Mouse (Mus musculus): ENCODE measurements around the gene Patz1. TPM values are rescaled to one million over a fixed set of nuclear protein-coding genes. Genes with fewer than 3 reads are reported as not detected.

Gene Patz1
- total RNA-seq, 2 experiments from 2014 or later = 41.5 to 46.9 TPM

DNA sequence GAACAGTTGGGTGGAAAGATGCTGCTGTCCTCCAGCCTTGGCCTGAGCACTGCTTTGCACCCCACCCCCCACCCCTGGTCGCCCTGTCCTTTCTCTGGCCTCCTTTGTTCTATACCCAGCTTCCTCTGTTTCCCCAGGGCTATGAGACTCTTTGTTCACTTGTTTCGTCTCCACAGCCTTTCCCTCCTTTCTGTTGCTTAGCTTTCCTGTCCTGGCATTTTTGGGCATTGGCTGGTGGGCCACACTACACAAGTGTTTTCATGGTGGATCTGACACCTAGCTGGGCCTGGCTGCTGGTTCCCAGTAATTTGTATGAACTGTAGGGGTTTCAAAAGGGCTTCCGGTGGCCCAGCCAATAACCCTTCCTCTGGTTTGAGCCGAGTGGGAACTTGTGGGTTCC, 4.7 kb downstream of the Patz1 start:
- intact Hi-C loops (cut with DNase I) = no loop called here
- peak overlapping the region; percentile 5; the same call in 1 of the 2 replicates for H3K4me3 ChIP-seq
- peak overlapping the region; percentile 100; the same call in 1 of the 2 replicates for H3K27ac ChIP-seq
- no peak for TF ChIP-seq CTCF (IDR thresholded peaks at IDR 0.05)
- DNase-seq (ENCODE audit: extremely low spot score in 1 of 2, low spot score in 2 of 2) = no peak

DNA sequence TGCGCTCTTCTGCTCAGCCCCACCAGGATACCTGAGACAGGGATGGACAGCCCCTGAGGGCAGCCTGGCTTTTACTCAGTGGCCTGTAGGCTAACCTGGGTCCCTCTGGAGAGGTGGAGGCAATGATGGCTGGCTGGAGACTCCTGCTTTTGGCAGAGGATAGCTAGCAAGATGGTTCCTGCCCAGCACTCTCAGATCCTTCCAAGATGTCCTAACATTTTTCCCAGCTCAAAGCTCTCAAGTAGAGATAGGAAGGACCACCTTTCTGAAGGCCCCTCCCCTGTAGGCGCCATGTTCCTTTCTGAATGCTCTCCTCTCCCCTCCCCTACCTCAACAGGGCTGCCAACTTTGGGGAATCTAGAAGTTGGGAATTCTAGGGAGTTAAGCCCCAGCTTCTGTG, 6.0 kb downstream of the Patz1 start:
- Histone ChIP-seq H3K27ac (no peak overlapping the region), H3K4me3 (no peak overlapping the region)
- intact Hi-C loops (cut with DNase I) = no loop called here

DNA sequence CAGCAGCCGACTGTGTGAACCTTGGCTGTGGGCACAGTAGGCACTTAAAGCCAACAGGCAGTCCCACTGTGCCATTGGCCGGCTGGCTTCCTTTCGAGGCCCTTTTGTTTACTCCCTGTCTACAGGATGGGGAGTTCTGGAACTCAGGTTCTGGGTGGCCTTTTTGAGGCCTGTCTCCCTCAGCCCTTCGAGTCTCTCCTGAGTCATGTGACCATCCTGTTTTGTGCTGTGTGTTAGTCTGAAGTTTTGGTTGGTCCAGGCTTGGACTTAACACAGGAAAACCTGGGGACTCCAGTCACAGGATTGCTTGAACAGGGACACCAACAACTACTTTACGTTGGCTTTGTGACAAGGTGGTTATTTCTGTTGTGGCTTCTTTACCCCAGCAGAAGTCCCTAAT, 7.4 kb downstream of the Patz1 start:
- no peak for TF ChIP-seq CTCF (IDR thresholded peaks at IDR 0.05)
- DNase-seq (ENCODE audit: extremely low spot score in 1 of 2, low spot score in 2 of 2) = no peak
- H3K4me3 ChIP-seq = no peak overlapping the region
- no peak overlapping the region for H3K27ac ChIP-seq
- intact Hi-C loops (cut with DNase I) = no loop called here

More for the DNA sequence above, 6.0 kb downstream of the Patz1 start:
- DNase-seq (ENCODE audit: extremely low spot score in 1 of 2, low spot score in 2 of 2) = no peak
- no peak for TF ChIP-seq CTCF (IDR thresholded peaks at IDR 0.05)

DNA sequence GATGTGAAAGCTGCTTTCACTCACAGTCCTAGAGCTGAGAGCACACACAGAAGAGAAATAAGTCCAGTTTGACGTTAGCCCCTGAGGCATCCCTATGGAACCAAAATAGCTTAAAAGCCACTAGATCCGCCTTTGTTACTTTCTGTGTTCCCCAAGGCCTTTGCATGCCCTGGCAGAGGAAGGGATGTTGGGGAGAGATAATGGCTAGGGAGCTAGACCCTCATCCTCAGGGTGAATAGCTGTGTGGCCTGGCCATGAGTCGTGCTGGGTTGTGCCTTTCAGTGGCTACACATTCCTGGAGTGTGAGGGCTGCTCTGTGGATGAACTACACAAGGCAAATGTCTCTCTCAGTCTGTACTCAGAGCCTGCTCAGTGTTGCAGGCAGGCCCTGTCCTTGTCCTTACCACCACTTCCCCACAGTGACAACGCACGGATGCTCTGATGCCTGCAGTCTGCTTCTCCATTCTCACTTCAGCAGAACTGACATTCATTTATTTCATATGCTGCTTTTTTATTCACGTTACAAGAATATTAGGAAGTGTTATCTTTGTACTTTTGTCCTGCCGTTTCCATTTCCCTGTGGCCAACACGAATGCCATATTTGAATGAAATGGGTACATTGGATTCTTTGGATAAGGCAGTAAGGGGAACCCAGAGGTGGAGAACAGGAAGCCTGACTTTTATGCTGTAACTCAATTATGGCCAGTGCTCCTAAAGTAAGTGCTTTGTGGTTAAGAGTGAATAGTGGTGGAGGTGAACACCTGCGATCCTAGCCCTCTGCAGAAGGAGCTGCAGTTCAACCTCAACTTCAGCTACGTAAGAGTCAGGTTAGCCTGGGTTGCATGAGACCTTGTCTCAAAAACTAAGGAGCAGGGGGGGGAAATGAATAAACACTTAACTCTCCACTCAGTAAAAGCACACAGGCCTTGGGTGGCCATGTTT, 9.5 kb downstream of the Patz1 start:
- Histone ChIP-seq H3K4me3 (no peak overlapping the region), H3K27ac (no peak overlapping the region)
- DNase-seq (ENCODE audit: extremely low spot score in 1 of 2, low spot score in 2 of 2) = no peak
- no peak for TF ChIP-seq CTCF (IDR thresholded peaks at IDR 0.05)
- intact Hi-C loops (cut with DNase I) = no loop called here

DNA sequence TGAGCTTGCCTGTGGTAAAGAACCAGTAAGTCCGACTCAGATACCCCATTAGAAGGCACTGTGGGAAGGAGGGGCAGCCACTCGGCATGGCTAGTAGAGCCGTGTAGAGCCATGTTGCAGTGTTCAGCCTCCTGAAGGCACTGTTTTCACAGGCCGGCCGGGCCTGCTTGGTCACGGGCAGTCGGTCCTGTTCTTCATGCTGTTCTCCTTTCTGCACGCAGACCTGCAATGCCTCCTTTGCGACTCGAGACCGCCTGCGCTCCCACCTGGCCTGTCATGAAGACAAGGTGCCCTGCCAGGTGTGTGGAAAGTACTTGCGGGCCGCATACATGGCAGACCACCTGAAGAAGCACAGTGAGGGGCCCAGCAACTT, 10.1 kb downstream of the Patz1 start:
- no peak for DNase-seq (ENCODE audit: extremely low spot score in 1 of 2, low spot score in 2 of 2)
- H3K4me3 ChIP-seq = no peak overlapping the region
- no peak for TF ChIP-seq CTCF (IDR thresholded peaks at IDR 0.05)
- intact Hi-C loops (cut with DNase I) = no loop called here
- H3K27ac ChIP-seq = no peak overlapping the region

DNA sequence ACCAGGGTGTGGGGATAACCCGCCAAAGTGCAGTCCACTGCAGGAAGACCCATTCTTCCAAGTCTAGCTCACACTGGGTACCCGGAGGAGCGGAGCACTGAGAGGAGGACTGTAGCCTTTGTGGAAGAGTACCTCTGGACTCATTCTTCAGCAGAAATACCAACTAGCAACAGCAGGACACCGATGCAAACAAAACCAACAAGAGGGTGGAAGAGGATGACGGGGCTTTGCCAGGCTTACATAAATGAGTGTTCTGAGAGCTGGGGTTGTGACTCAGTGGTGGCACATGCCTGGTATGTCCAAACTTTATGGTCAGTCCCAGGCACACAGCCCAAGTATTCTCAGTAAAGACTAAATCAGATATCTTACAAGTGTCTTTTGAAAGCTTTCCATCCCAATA, 12.4 kb downstream of the Patz1 start:
- intact Hi-C loops (cut with DNase I) = no loop called here
- no peak for DNase-seq (ENCODE audit: extremely low spot score in 1 of 2, low spot score in 2 of 2)
- Histone ChIP-seq H3K4me3 (no peak overlapping the region), H3K27ac (no peak overlapping the region)
- TF ChIP-seq CTCF (IDR thresholded peaks at IDR 0.05) = no peak

DNA sequence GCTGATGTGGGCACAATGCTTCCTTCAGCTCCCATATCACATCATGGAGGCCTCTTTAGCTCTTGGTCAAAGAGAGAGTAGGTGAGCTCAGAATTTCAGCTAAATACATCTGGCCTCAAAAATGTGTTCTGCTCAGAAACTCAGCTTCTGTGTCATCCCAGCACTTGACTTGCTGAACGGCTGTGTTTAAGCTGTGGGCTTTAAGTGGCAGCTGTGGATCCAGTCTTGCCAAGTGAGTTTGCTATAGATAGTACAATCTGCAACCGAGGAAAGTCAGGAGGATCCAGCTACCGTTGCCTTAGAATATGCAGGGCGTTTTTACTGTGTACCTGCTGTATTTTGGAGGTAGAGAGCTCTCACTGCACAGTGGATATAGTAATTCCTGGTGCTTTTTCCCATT, 13.7 kb downstream of the Patz1 start:
- Histone ChIP-seq H3K4me3 (no peak overlapping the region), H3K27ac (peak overlapping the region; percentile 64)
- no peak for TF ChIP-seq CTCF (IDR thresholded peaks at IDR 0.05)
- no peak for DNase-seq (ENCODE audit: extremely low spot score in 1 of 2, low spot score in 2 of 2)
- intact Hi-C loops (cut with DNase I) = no loop called here

DNA sequence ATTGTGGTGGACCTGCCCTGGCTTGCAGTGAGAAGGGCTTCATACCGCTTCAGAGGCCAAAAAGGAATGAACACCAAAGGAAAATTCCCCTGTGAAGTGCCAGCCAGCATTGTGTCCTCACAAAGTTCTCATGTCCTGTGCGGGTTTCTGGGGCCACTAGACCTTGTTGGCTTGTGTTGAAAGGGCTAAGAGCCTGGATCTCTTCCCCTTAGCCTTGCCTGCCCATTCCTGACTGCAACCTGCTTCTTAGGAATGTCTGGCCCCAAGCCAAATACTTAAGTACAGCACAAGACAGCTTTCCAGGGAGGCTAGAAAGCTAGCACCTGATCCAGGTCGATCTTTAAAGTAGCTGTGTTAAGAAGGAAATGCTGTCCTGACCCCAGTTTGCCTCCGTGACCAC, 14.1 kb downstream of the Patz1 start:
- Histone ChIP-seq H3K4me3 (no peak overlapping the region), H3K27ac (peak overlapping the region; percentile 64)
- DNase-seq (ENCODE audit: extremely low spot score in 1 of 2, low spot score in 2 of 2) = no peak
- intact Hi-C loops (cut with DNase I) = no loop called here
- TF ChIP-seq CTCF (IDR thresholded peaks at IDR 0.05) = no peak

DNA sequence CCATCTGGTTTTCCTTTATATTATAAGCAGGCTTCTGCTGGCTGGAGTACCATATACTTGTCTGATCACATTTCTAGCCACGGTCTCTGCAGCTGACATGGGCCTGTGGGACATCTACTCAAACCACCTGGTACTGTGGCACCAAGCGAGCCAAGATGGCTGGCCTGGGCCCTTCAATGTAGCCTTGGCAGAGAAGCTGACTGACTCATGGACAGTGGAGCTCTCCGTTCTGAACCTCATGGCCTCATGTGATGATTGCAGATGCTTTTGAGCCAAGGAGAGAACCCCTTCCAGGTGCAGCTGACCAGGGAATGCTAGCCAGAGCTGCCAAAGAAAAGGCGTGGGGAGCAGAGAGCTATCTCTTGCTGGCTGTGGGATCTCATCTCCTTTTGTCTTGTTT, 17.1 kb downstream of the Patz1 start:
- no peak for TF ChIP-seq CTCF (IDR thresholded peaks at IDR 0.05)
- intact Hi-C loops (cut with DNase I) = no loop called here
- no peak overlapping the region for H3K4me3 ChIP-seq
- H3K27ac ChIP-seq = no peak overlapping the region
- DNase-seq (ENCODE audit: extremely low spot score in 1 of 2, low spot score in 2 of 2) = no peak

DNA sequence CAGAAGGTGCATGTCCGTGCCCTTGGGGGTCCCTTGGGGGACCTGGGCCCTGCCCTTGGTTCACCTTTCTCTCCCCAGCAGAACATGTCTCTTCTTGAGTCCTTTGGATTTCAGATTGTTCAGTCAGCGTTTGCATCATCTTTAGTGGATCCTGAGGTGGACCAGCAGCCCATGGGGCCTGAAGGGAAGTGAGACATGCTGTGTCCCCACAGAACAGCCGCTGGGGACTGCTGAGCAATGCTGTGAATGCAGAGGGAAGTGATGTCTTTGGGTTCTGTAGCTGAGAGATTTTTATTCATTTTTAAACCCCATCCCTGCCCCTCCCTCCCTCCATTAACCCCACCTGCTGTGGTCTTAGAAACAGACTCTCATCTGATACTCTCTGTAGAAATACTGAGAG, 19.2 kb downstream of the Patz1 start:
- Histone ChIP-seq H3K4me3 (no peak overlapping the region), H3K27ac (no peak overlapping the region)
- intact Hi-C loops (cut with DNase I) = no loop called here
- DNase-seq (ENCODE audit: extremely low spot score in 1 of 2, low spot score in 2 of 2) = no peak
- TF ChIP-seq CTCF (IDR thresholded peaks at IDR 0.05) = no peak

DNA sequence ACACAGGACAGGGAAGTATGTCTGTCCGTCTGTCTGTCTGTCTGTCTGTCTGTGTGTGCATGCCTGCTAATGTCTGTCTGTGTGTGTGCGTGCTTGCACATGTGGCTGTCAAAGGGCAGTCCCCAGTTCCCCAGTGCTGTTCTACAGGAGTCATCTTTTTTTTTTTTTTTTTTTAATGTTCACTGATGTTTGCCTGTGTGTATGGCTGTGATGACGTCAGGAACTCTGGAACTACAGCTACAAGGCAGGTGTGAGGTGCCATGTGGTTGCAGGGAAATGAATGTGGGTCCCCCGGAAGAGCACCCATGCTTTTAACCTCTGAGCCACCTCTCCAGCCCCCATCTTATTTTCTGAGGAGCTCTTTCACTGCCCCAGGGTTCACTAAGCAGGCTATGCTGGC, 21.2 kb downstream of the Patz1 start:
- Histone ChIP-seq H3K4me3 (no peak overlapping the region), H3K27ac (no peak overlapping the region)
- intact Hi-C loops (cut with DNase I) = no loop called here
- no peak for TF ChIP-seq CTCF (IDR thresholded peaks at IDR 0.05)
- no peak for DNase-seq (ENCODE audit: extremely low spot score in 1 of 2, low spot score in 2 of 2)

DNA sequence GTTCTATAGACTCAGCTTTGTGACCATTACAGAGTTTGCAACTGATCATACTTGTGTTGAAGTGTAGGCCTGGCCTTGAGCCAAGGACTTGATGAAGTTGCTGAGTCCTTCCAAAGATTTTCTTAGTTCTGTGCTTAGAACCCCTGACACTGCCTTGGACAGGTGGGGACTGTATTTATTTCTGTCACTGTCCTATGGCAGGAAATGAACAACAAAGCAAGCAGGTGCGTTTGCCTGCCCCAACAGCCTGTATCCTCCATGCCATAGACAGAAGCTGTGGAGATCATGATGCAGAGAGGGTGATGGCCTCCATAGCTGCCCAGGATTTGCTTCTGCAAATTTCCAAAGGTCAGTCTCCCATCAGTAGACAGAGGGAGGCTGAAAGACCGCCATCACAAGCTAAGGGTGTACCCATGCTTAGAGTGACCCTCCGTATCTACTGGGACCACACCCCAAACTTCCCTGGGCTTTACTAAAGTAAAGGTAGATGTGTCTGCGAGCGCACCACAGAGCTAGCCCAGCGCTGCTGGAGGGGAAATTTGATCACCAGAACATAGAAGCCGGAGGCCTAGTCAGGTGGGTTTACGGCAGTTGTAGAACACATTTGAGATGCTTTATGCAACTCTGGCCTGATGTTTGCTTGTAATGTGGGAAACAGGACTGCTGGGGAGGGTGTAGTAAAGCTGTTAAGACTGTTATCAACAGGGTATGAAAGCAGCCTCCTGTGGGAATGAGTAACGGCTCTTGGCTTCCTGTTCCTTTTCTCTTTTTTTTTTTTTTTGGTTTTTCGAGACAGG, 22.3 kb downstream of the Patz1 start:
- DNase-seq (ENCODE audit: extremely low spot score in 1 of 2, low spot score in 2 of 2) = no peak
- intact Hi-C loops (cut with DNase I) = no loop called here
- H3K4me3 ChIP-seq = no peak overlapping the region
- no peak overlapping the region for H3K27ac ChIP-seq
- TF ChIP-seq CTCF (IDR thresholded peaks at IDR 0.05) = no peak
